Comparison of ENCODE assay signal across 9 mouse cellular contexts in genomic region chr11:46251994-46252393, GRCm38 (mm10). TPM values are rescaled to one million over a fixed set of nuclear protein-coding genes. Genes with fewer than 3 reads are reported as not detected.
DNase-seq lines count a peak whose midpoint lies in the region; ATAC-seq lines count a peak whose summit lies in the region.
"Had no signal": no experiment of that assay in that cellular context is flagged by ENCODE, and none has a peak within 500 bp of the region (broad histone marks: within the 10 kb centered on the region; RNA-seq: fewer than 3 reads in every experiment).

No protein-coding gene starts in this region.

- ATAC-seq in CD4-positive, CD25-positive, alpha-beta regulatory T cell, adult 4 months: peak; percentile 78
- ATAC-seq in granulocyte monocyte progenitor cell, adult 5-6 weeks (replicated peaks; ENCODE audit: poor library complexity, severe bottlenecking): peak; percentile 86

- DNase-seq in adrenal gland, adult (ENCODE audit: inconsistent age in 2 of 2, low spot score in 1 of 2): peak; percentile 58 to 88
- peak; percentile 75 for DNase-seq in embryo, embryonic 10 days (ENCODE audit: low spot score)
- peak; percentile 78 to 81 for DNase-seq in kidney, postnatal 4 days
- DNase-seq in lung, postnatal 25 days (ENCODE audit: low spot score): peak; percentile 51
- peak; percentile 41 for DNase-seq in retina, postnatal 7 days (ENCODE audit: low read depth, low spot score)
- peak; percentile 83 for DNase-seq in thymus, postnatal 4 days

RNA-seq across cellular contexts. Expression of gene Fndc9, which starts 16.7 kb away (rescaled TPM):
- under 1 TPM; 0.65 to 0.79 TPM for polyA plus RNA-seq in CD4-positive, CD25-positive, alpha-beta regulatory T cell, adult 4 months (2017; shearing (Covaris generic))
- not detected in 2 replicates for total RNA-seq in granulocyte monocyte progenitor cell, adult 5-6 weeks (2014; fragmentation: Nextera tagmentation)
- total RNA-seq in granulocyte monocyte progenitor cell, adult 5-6 weeks (2017): not detected in 2 replicates
- total RNA-seq: gastrocnemius, adult 8-10 months had no signal

Comparison
In these comparisons a context has a peak if more than half of its experiments do, and no peak if none do; other contexts are left out.
1. Peak in every context shown above with its lines: DNase-seq and ATAC-seq.